Mouse (Mus musculus) stomach, postnatal 0 days (tissue): ENCODE measurements around the gene Cry2. TPM values are rescaled to one million over a fixed set of nuclear protein-coding genes. Genes with fewer than 3 reads are reported as not detected.

ENCODE experiments used
- ATAC-seq: fragments of 200-750 bp; cut with Nextera tagmentation; 2 replicates; pipeline ENCODE4 v1.8.0; 2017; ENCODE audit not compliant: low FRiP score, low TSS enrichment
- DNase-seq: peaks from one replicate; pipeline ENCODE4 v3.0.0-alpha.2; 2016; ENCODE audit warnings: low spot score
- H3K27ac ChIP-seq: fragments of 300-500 bp; sonication (generic); replicated peaks from 2 replicates; pipeline ENCODE4 v1.5.1; 2014; ENCODE audit warnings: mild to moderate bottlenecking, control low read depth
- H3K27me3 ChIP-seq: fragments of 300-500 bp; sonication (generic); 2 replicates; pipeline ENCODE4 v1.6.1; 2014; ENCODE audit warnings: low read length; ENCODE audit not compliant: control insufficient read depth, insufficient read depth
- H3K36me3 ChIP-seq: fragments of 300-500 bp; sonication (generic); 2 replicates; pipeline ENCODE4 v1.6.1; 2014; ENCODE audit warnings: low read length, mixed read lengths; ENCODE audit not compliant: control insufficient read depth, insufficient read depth
- H3K4me1 ChIP-seq: fragments of 300-500 bp; sonication (generic); replicated peaks from 2 replicates; pipeline ENCODE4 v1.6.1; 2014; ENCODE audit warnings: antibody characterized with exemption; ENCODE audit not compliant: control insufficient read depth, insufficient read depth
- H3K4me2 ChIP-seq: fragments of 300-500 bp; sonication (generic); replicated peaks from 2 replicates; pipeline ENCODE4 v1.6.1; 2014; ENCODE audit warnings: low read depth, mild to moderate bottlenecking, control low read depth, moderate library complexity
- H3K4me3 ChIP-seq: fragments of 300-500 bp; sonication (generic); 2 replicates; pipeline ENCODE4 v1.5.1; 2014; ENCODE audit warnings: low read depth, low read length, control low read depth
- H3K9ac ChIP-seq: fragments of 300-500 bp; sonication (generic); 2 replicates; pipeline ENCODE4 v1.6.1; 2014; ENCODE audit warnings: mild to moderate bottlenecking, low read length, control low read depth, mixed read lengths
- H3K9me3 ChIP-seq: fragments of 300-500 bp; sonication (generic); 2 replicates; pipeline ENCODE4 v1.6.1; 2016; ENCODE audit warnings: low read length; ENCODE audit not compliant: control insufficient read depth
- CTCF ChIP-seq: IDR thresholded peaks from 2 replicates; pipeline ENCODE4 v1.5.1; 2016; ENCODE audit warnings: antibody characterized with exemption, low read depth, mild to moderate bottlenecking, moderate library complexity
- EP300 ChIP-seq: optimal IDR thresholded peaks from 2 replicates; pipeline ENCODE3; 2016; ENCODE audit warnings: antibody characterized with exemption
- whole genome bisulfite sequencing: fragments of 180-500 bp; shearing (Covaris S2); extraction: QIAGEN DNeasy Blood & Tissue Kit; methylation state at CpG from one replicate; pipeline ENCODE4 v1.1.7; 2014; 5-methylcytosine and 5-hydroxymethylcytosine counted together
- polyA plus RNA-seq: library from polyadenylated mRNA; unstranded; fragments of >200 nt; fragmentation: Nextera tagmentation; extraction: Ambion mirVana; gene quantifications from 2 replicates; pipeline ENCODE4 v1.2.1, GENCODE M21; 2015

The Cry2 gene
- polyA plus RNA-seq, 1 experiment from 2014 or later = 14.8 TPM

DNA sequence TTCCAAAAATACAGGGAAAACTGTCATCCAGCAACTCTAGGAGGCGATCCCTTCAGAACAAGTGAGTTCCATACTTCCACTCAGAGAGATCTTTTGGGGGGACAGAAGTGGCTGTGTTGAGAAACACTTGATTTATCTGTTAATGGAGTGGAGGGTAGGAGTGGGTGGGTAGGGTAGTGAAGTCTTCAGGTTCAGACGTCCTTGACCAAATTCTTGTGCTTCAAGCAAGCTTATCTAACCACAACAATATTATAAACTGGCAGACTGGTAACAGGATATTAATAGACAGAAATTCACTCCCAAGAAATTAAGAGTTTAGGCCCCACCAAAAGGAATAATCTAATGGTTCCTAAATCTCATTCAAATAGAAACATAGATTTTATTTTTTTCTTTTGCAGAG lies 3.8 kb downstream of the Cry2 start:
- WGBS = 60% methylated on average over 2 of the region's 2 CpGs

DNA sequence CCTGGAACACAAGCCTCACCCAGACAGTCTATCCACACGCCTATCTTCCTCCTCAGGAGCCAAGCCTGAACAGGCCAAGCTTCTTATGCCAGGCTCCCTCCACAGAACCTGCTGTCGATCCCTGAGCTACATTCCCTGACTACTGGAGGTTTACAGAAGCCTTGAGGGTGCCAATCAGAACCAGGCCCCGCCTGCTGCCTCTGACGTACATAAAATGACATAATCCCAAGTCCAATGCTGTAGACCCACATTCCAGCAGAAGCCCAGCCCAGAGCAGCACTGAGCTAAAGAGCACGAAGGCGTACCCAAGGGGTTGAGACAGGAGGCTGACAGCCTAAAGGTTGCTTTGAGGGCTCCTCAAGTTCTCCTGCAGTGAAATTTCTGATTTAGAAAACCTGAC lies 6.0 kb downstream of the Cry2 start:
- Histone ChIP-seq H3K4me2 (peak overlapping the region; percentile 29; the same call in 1 of the 2 replicates), H3K27ac (peak overlapping the region; percentile 93), H3K27me3 (no peaks in the 10 kb centered on the region), H3K9me3 (no peaks in the 10 kb centered on the region), H3K4me3 (no peak overlapping the region), H3K9ac (peak overlapping the region; percentile 51; the same call in 1 of the 2 replicates), H3K36me3 (peaks cover 6% of the 10 kb centered on the region), H3K4me1 (peaks cover 50% of the 10 kb centered on the region)
- 18% methylated on average over 6 of the region's 6 CpGs for WGBS
- TF ChIP-seq EP300 = peak; percentile 37
- peak; percentile 28; the same call in 1 of the 2 replicates for TF ChIP-seq CTCF
- DNase-seq (peak; percentile 93), ATAC-seq (peak; percentile 86)

More for the DNA sequence above, 3.8 kb downstream of the Cry2 start:
- Histone ChIP-seq H3K36me3 (no peaks in the 10 kb centered on the region), H3K4me3 (no peak overlapping the region), H3K27me3 (no peaks in the 10 kb centered on the region), H3K9me3 (no peaks in the 10 kb centered on the region), H3K9ac (peak overlapping the region; percentile 27; the same call in 1 of the 2 replicates), H3K27ac (peak overlapping the region; percentile 93), H3K4me2 (0 out of 2 replicates have a peak overlapping the region, but pooled peaks have one; percentile 8), H3K4me1 (peaks cover 38% of the 10 kb centered on the region)
- DNase-seq (no peak), ATAC-seq (no peak)
- no peak for TF ChIP-seq EP300
- no peak for TF ChIP-seq CTCF

DNA sequence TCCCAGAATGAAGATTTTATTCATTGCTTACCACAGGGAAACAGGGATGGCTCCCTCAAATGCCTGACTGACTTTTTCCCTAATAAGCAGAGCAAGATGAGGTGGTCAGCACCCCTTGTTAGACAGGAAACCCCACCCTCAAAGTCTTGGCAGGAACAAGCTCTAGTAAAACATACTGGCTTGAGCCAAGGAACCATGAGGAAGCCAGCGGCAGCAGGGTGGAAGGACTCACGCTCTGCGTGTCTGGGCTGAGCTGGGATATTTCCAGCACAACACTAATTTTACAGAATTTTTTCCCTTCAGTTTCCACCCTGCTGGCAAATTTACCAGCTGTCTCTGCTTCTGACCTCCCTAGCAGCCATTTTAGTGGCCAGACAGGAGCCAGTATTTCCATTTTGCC lies 7.4 kb downstream of the Cry2 start:
- H3K4me3 ChIP-seq = no peak overlapping the region
- DNase-seq (no peak), ATAC-seq (no peak)
- TF ChIP-seq CTCF (no peak), EP300 (no peak)
- peaks cover 40% of the 10 kb centered on the region for H3K4me1 ChIP-seq
- peaks cover 14% of the 10 kb centered on the region for H3K36me3 ChIP-seq
- peak overlapping the region; percentile 93 for H3K27ac ChIP-seq
- H3K9ac ChIP-seq = peak overlapping the region; percentile 47; the same call in 1 of the 2 replicates
- WGBS = 28% methylated on average over 3 of the region's 3 CpGs
- H3K9me3 ChIP-seq = no peaks in the 10 kb centered on the region
- no peak overlapping the region for H3K4me2 ChIP-seq
- no peaks in the 10 kb centered on the region for H3K27me3 ChIP-seq

DNA sequence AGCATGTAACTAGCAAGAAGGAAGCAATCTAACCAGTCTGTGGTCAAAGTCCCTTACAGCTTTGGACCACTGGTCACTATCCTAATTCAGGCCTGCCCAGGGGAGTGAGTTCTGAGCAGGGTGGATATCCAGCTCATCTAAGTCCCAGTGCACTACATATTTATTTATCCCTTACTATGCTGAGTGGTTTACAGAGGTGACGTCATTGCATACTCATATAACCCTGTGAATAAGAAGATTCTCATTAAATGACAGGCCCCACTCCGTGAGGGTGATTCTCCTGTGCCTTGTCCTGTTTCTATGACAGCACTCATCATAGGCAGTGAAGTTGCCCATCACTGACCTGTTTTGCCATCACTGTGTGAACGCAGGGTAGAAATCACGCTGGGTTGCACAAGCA lies 8.5 kb downstream of the Cry2 start:
- 68% methylated on average over 4 of the region's 4 CpGs for WGBS
- peaks cover 22% of the 10 kb centered on the region for H3K36me3 ChIP-seq
- H3K4me1 ChIP-seq = peaks cover 37% of the 10 kb centered on the region
- DNase-seq = no peak
- no peaks in the 10 kb centered on the region for H3K27me3 ChIP-seq
- no peak overlapping the region for H3K9ac ChIP-seq
- H3K4me2 ChIP-seq = no peak overlapping the region
- H3K9me3 ChIP-seq = no peaks in the 10 kb centered on the region
- H3K27ac ChIP-seq = peak overlapping the region; percentile 93
- ATAC-seq = no peak
- no peak overlapping the region for H3K4me3 ChIP-seq
- TF ChIP-seq EP300 (no peak), CTCF (no peak)

DNA sequence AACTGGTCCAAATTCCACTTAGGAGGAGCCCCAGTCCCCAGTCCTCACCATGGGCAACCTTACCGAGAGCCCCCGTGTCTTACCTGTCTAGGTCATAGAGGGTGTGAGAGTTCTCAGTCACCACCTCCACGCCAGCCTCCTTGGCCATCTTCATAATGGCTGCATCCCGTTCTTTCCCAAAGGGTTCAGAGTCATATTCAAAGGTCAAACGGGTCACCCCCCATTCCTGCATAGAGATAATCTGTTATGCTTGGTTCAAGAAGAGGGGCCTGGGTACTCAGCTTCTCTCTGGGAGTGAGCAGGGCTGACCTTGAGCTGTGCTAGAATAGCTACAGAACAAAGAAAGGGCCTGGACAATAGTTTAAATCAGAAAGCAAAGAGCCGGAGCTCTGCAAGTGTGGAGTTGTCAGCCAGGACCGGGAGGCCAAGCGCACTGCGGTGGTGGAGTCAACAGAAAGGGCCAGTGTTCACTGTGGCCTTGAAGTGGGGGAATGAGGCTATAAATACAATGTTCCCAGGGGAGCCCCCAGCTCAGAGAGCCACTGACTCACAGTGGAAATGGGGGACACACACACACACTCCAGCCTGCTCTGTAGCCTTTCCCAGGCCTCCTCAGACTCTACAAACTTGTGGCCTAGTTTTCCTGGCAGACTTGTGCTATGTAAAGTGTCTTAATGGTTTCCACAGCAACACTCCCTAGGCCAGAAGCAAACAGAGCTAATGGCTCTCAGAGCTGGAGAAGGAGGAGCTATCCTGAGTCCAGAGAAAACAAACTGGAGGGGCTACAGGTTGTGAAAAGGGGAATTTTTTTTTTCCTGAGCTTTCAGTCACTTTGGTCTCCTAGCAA lies 9.2 kb downstream of the Cry2 start:
- Histone ChIP-seq H3K27me3 (no peaks in the 10 kb centered on the region), H3K4me2 (peak overlapping the region; percentile 14; the same call in 1 of the 2 replicates), H3K4me3 (no peak overlapping the region), H3K27ac (peak overlapping the region; percentile 93), H3K9ac (peak overlapping the region; percentile 35; the same call in 1 of the 2 replicates), H3K9me3 (no peaks in the 10 kb centered on the region), H3K4me1 (peaks cover 32% of the 10 kb centered on the region), H3K36me3 (peaks cover 26% of the 10 kb centered on the region)
- 55% methylated on average over 9 of the region's 9 CpGs for WGBS
- peak; percentile 61 for DNase-seq
- no peak for TF ChIP-seq EP300
- no peak for TF ChIP-seq CTCF
- ATAC-seq = peak; percentile 54
